Mouse (Mus musculus) intestine, embryonic 15.5 days (tissue): Measurements from ENCODE around the gene Sdf2l1. TPM values are rescaled to one million over a fixed set of nuclear protein-coding genes. Genes with fewer than 3 reads are reported as not detected.
A peak's percentile ranks its signal among the peaks of the same experiment; 100 is the strongest.

Experiments used
- ATAC-seq: fragments of 200-750 bp; cut with Nextera tagmentation; 2 replicates; pipeline ENCODE4 v1.8.0; 2017; ENCODE audit warnings: moderate TSS enrichment, moderate library complexity
- H3K27ac ChIP-seq: fragments of 300-500 bp; sonication (generic); 2 replicates; pipeline ENCODE4 v1.5.1; 2015; ENCODE audit warnings: mild to moderate bottlenecking, inconsistent platforms
- H3K27me3 ChIP-seq: fragments of 300-500 bp; sonication (generic); replicated peaks from 2 replicates; pipeline ENCODE4 v1.6.1; 2015; ENCODE audit warnings: inconsistent platforms
- H3K36me3 ChIP-seq: fragments of 300-500 bp; sonication (generic); 2 replicates; pipeline ENCODE4 v1.6.1; 2015; ENCODE audit warnings: inconsistent platforms
- H3K4me1 ChIP-seq: fragments of 300-500 bp; sonication (generic); replicated peaks from 2 replicates; pipeline ENCODE4 v1.6.1; 2015; ENCODE audit warnings: inconsistent platforms
- H3K4me2 ChIP-seq: fragments of 300-500 bp; sonication (generic); replicated peaks from 2 replicates; pipeline ENCODE4 v1.6.1; 2015; ENCODE audit warnings: mild to moderate bottlenecking, inconsistent platforms
- H3K4me3 ChIP-seq: fragments of 300-500 bp; sonication (generic); replicated peaks from 2 replicates; pipeline ENCODE4 v1.5.1; 2015; ENCODE audit warnings: inconsistent platforms
- H3K9ac ChIP-seq: fragments of 300-500 bp; sonication (generic); 2 replicates; pipeline ENCODE4 v1.6.1; 2015; ENCODE audit warnings: inconsistent platforms
- H3K9me3 ChIP-seq: fragments of 300-500 bp; sonication (generic); 2 replicates; pipeline ENCODE4 v1.6.1; 2016; ENCODE audit warnings: inconsistent platforms
- WGBS: fragments of 180-500 bp; shearing (Covaris S2); methylation state at CpG from one replicate; pipeline ENCODE4 v1.1.7; 2015; 5-methylcytosine and 5-hydroxymethylcytosine counted together
- polyA plus RNA-seq: library from polyadenylated mRNA; unstranded; fragments of >200 nt; fragmentation: Nextera tagmentation; extraction: Ambion mirVana; gene quantifications from 2 replicates; pipeline ENCODE4 v1.2.1, GENCODE M21; 2015

The Sdf2l1 gene
- polyA plus RNA-seq, 1 experiment from 2014 or later = 134 TPM

DNA sequence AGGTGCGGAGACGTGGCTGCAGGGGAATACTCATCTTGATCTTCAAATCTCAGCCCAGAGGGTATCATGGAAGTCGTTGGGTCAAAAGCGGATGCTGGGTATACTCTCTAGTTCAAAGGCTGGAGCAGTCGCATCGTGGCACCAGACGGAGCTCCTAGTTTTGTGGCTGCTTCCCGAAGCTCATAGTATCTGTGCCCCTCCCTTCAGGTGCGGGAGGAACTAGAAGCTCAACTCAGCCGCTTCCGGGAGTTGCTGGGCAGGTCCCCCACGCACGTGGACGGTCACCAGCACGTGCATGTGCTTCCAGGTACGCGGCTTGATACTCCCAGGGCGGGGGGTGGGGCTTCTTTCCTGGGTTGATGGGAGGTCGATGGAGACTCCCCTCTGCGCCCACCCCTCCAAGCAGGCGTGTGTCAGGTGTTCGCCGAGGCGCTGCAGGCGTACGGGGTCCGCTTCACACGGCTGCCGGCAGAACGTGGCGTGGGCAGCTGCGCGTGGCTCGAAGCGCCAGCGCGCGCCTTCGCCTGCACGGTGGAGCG lies 15.3 kb upstream of the Sdf2l1 start:
- H3K36me3 ChIP-seq = no peaks in the 10 kb centered on the region
- H3K4me2 ChIP-seq = peak overlapping the region; percentile 94
- ATAC-seq = peak; percentile 50
- H3K27ac ChIP-seq = peak overlapping the region; percentile 75
- peaks cover 17% of the 10 kb centered on the region for H3K4me1 ChIP-seq
- no peaks in the 10 kb centered on the region for H3K9me3 ChIP-seq
- peak overlapping the region; percentile 57 for H3K9ac ChIP-seq
- H3K4me3 ChIP-seq = peak overlapping the region; percentile 64
- no peaks in the 10 kb centered on the region for H3K27me3 ChIP-seq
- under 1% methylated on average over 41 of the region's 41 CpGs for WGBS

DNA sequence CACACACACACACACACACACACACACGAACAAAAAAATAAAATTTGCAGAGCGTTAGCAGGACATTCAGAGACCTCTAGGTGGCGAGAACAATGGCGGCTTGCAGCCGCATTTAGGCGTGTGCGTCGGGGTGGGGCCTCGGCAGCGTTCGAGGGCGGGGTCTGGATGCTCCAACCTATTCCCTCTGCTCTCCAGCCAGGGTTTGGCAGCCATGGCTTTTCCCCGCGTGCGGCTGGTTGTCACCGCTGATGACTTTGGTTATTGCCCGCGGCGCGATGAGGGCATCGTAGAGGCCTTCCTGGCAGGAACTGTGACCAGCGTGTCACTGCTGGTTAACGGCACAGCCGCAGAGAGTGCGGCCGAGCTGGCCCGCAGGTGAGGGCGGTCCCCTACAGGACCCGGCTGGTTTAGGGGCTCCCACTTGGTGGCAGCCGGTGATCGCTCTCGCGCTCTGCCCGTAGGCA lies 14.6 kb upstream of the Sdf2l1 start, which contains the start of gene Ccdc116:
TSS of gene Ccdc116 (minus strand) at position 458 of the 464 bp plus-strand sequence.
- Histone ChIP-seq H3K4me2 (peak within 1 kb of the TSS; percentile 94), H3K9ac (peak within 1 kb of the TSS; percentile 57), H3K27ac (peak within 1 kb of the TSS; percentile 75), H3K36me3 (no peaks in the 10 kb centered on the region), H3K4me3 (peak within 1 kb of the TSS; percentile 64), H3K9me3 (no peaks in the 10 kb centered on the region), H3K27me3 (no peaks in the 10 kb centered on the region), H3K4me1 (peaks cover 17% of the 10 kb centered on the region)
- ATAC-seq = peak; percentile 79
- WGBS = under 1% methylated on average over 34 of the region's 34 CpGs

DNA sequence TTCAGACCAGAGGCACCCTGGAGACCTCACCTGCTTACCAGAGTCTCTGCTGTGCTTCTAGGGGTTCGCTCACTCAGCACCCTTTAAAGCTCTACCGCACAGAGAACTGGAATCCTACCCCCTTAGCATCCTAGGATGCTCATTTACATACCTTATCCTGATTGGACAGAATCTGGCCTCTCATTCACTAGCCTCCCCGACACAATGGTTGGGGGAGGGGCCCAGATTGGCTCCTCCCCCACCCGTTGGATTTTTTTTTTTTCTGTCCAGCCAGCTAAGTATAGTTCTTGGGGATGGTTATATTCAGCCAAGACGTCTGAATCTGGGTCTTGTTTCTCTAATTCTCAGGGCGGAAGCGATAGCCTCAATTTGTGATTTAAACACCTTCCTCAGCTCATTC lies 12.2 kb upstream of the Sdf2l1 start, which contains the start of gene Ydjc:
TSS of gene Ydjc (plus strand) at position 283 of the 400 bp plus-strand sequence.
- no peaks in the 10 kb centered on the region for H3K9me3 ChIP-seq
- no peak within 1 kb of the TSS for H3K9ac ChIP-seq
- no peaks in the 10 kb centered on the region for H3K36me3 ChIP-seq
- no peak within 1 kb of the TSS for H3K27ac ChIP-seq
- peaks cover 17% of the 10 kb centered on the region for H3K4me1 ChIP-seq
- 26% methylated on average over 7 of the region's 7 CpGs for WGBS
- no peak within 1 kb of the TSS for H3K4me3 ChIP-seq
- no peaks in the 10 kb centered on the region for H3K27me3 ChIP-seq
- no peak for ATAC-seq
- H3K4me2 ChIP-seq = no peak within 1 kb of the TSS

GRCm38 (mm10) chr16:17137355-17137754 lies 5.2 kb upstream of the Sdf2l1 start:
- H3K36me3 ChIP-seq = no peaks in the 10 kb centered on the region
- no peak for ATAC-seq

DNA sequence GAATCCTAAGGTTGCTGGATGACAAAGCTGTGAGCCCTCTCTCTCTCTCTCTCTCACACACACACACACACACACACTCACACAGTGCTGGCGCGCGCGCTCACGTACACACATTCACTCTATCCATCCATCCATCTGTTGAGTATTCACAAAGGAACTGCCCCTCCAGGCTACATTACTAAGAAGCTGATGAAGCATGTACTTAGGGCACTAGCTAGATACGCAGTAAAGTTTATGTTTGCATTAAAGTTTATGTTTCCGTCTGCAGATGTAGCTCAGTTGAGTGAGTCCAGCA lies 670 bp upstream of the Sdf2l1 start:
- H3K4me3 ChIP-seq = peak overlapping the region; percentile 79
- peaks cover 9% of the 10 kb centered on the region for H3K4me1 ChIP-seq
- H3K36me3 ChIP-seq = no peaks in the 10 kb centered on the region
- peak overlapping the region; percentile 31; the same call in 1 of the 2 replicates for H3K9ac ChIP-seq
- H3K9me3 ChIP-seq = no peaks in the 10 kb centered on the region
- 18% methylated on average over 7 of the region's 7 CpGs for WGBS
- no peak overlapping the region for H3K27ac ChIP-seq
- peak overlapping the region; percentile 95 for H3K4me2 ChIP-seq
- ATAC-seq = no peak
- H3K27me3 ChIP-seq = no peaks in the 10 kb centered on the region

More at GRCm38 (mm10) chr16:17137355-17137754, 5.2 kb upstream of the Sdf2l1 start:
- Histone ChIP-seq H3K27ac (no peak overlapping the region), H3K9me3 (no peaks in the 10 kb centered on the region), H3K9ac (no peak overlapping the region), H3K4me2 (no peak overlapping the region), H3K4me3 (no peak overlapping the region), H3K27me3 (no peaks in the 10 kb centered on the region), H3K4me1 (0 out of 2 replicates have a peak, but pooled peaks cover 4% of the 10 kb centered on the region)
- 84% methylated on average over 15 of the region's 15 CpGs for WGBS

DNA sequence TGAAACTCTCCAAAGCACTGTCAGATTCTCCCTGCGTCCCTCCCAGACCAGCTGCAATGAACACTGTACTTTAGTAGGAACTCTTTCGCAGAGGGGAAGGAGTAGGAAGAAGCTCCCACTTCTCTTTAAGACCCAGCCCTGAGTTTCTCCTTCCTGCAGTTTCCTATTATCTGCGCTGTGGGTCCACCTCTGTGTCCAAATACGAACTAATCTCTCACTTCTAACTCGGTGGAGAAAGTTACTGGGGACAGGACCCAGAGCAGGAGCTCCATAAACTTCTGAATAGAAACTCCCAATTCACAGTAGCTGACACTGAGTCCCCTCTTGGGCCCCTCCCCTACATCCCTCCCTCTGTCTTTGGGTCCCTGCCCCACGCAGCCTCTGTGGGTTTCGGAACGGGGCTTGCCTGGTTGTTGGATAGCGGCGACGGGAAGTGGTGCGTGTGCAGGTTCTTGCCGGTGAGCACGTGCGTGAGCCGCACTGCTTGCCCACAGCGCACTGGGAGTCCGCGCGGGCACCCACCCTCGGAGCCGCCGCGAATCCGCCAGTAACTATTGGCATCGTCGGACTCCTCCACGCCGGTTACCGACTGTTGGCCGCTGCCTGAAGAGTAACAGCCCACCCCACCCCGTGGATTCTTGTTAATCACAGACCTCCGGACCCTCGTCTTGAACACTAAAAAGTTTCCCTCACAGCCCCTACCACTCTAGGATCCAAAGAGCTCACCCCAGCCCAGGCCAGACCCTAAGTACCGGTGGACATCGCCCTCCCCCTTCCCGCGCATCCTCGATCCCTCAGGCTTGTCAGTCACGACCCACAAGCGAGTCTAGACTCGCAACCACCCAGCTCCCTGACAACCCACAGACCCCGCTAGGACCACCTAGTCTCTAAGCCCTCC lies 743 bp downstream of the Sdf2l1 start:
- Histone ChIP-seq H3K9me3 (no peaks in the 10 kb centered on the region), H3K4me1 (peaks cover 9% of the 10 kb centered on the region), H3K4me2 (peak overlapping the region; percentile 95), H3K4me3 (peak overlapping the region; percentile 79), H3K27ac (peak overlapping the region; percentile 74; the same call in 1 of the 2 replicates), H3K9ac (peak overlapping the region; percentile 81), H3K36me3 (no peaks in the 10 kb centered on the region), H3K27me3 (no peaks in the 10 kb centered on the region)
- no peak; the same call in 1 of the 2 replicates for ATAC-seq
- 3% methylated on average over 43 of the region's 43 CpGs for WGBS

DNA sequence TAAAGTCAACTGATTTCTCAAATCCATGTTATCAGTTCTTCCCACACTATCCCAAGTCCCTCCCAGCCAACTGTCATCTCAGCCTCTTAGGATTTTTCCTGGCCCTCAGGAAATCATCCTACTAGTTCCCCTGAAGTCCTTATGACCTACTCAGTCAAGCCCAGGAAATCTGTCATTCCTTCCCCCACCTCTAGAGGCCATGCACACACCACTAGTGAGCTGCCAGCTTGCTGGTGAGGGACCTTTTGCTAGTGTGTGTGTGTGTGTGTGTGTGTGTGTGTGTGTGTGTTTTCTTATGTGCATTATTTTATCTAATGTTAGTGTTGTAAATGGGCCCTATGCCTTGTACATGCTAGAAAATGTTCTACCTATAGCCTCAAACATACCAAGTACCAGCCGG lies 4.9 kb downstream of the Sdf2l1 start:
- 100% methylated on average over 1 of the region's 1 CpGs for WGBS
- ATAC-seq = no peak

GRCm38 (mm10) chr16:17124871-17125520 lies 7.2 kb downstream of the Sdf2l1 start, which contains the start of gene 2610318N02Rik:
2610318N02Rik (minus strand) TSS chr16:17125167.
- Histone ChIP-seq H3K9ac (peak within 1 kb of the TSS; percentile 63), H3K4me2 (peak within 1 kb of the TSS; percentile 82), H3K4me3 (peak within 1 kb of the TSS; percentile 45), H3K27me3 (no peaks in the 10 kb centered on the region), H3K27ac (peak within 1 kb of the TSS; percentile 2), H3K9me3 (no peaks in the 10 kb centered on the region), H3K36me3 (no peaks in the 10 kb centered on the region; the same call in 1 of the 2 replicates), H3K4me1 (peaks cover 19% of the 10 kb centered on the region)
- under 1% methylated on average over 25 of the region's 25 CpGs for WGBS
- ATAC-seq = peak; percentile 96

More for the DNA sequence above, 4.9 kb downstream of the Sdf2l1 start:
- no peak overlapping the region for H3K4me3 ChIP-seq
- H3K4me1 ChIP-seq = peaks cover 24% of the 10 kb centered on the region
- no peak overlapping the region for H3K4me2 ChIP-seq
- no peak overlapping the region for H3K27ac ChIP-seq
- no peaks in the 10 kb centered on the region for H3K27me3 ChIP-seq
- no peak overlapping the region for H3K9ac ChIP-seq
- H3K9me3 ChIP-seq = no peaks in the 10 kb centered on the region
- H3K36me3 ChIP-seq = no peaks in the 10 kb centered on the region

DNA sequence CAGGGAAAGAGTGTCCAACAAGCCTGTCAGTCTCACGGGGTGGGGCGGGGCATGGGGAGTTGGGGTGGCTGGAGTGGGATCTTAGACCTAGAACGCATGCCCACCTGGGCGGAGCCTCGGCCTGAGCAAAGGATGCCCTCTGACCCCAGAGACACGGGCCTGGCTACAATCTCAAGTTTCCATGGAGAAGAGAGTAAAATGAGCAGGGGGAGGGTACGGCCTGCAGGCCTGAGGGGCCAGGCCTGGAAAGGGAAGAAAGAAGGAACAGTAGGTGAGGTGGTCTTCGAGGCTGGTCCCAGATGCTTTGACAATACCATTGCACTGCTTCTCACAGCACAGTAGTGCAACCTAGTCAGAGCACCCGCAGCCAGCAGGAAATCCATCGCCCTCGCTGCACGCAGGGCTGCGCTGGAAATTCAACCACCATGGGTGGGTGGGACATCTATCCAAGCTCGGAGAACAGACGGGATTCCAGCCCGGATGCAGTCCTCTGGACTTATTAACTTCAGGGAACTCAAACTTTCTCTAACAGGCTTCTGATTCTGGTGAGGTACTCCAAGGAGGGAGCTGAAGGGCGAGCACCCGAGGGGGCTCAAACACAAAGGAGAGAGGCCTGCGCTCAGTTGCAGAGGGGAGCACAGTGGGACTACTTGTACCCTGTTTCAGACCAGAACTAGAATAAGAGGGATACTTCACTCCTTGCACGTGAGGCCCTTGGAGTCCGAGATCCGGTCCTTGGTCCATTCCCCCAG lies 7.9 kb downstream of the Sdf2l1 start:
- peak overlapping the region; percentile 2 for H3K27ac ChIP-seq
- WGBS = 2% methylated on average over 22 of the region's 22 CpGs

GRCm38 (mm10) chr16:17121569-17121968 lies 10.6 kb downstream of the Sdf2l1 start:
- Histone ChIP-seq H3K9ac (no peak overlapping the region), H3K36me3 (peaks cover 4% of the 10 kb centered on the region; the same call in 1 of the 2 replicates)

More for the DNA sequence above, 7.9 kb downstream of the Sdf2l1 start:
- Histone ChIP-seq H3K9ac (peak overlapping the region; percentile 63), H3K4me1 (peaks cover 19% of the 10 kb centered on the region), H3K9me3 (no peaks in the 10 kb centered on the region), H3K27me3 (no peaks in the 10 kb centered on the region), H3K36me3 (no peaks in the 10 kb centered on the region; the same call in 1 of the 2 replicates), H3K4me2 (peak overlapping the region; percentile 82), H3K4me3 (peak overlapping the region; percentile 45)
- peak; percentile 52 for ATAC-seq

GRCm38 (mm10) chr16:17117309-17117799 lies 14.8 kb downstream of the Sdf2l1 start:
- no peaks in the 10 kb centered on the region for H3K27me3 ChIP-seq
- no peak for ATAC-seq
- H3K4me3 ChIP-seq = no peak overlapping the region
- WGBS = 88% methylated on average over 5 of the region's 5 CpGs
- no peak overlapping the region for H3K27ac ChIP-seq
- no peaks in the 10 kb centered on the region for H3K4me1 ChIP-seq
- H3K9me3 ChIP-seq = no peaks in the 10 kb centered on the region
- peaks cover 11% of the 10 kb centered on the region for H3K36me3 ChIP-seq
- H3K4me2 ChIP-seq = no peak overlapping the region
- H3K9ac ChIP-seq = no peak overlapping the region

More at GRCm38 (mm10) chr16:17121569-17121968, 10.6 kb downstream of the Sdf2l1 start:
- no peak for ATAC-seq
- Histone ChIP-seq H3K9me3 (no peaks in the 10 kb centered on the region), H3K27ac (no peak overlapping the region), H3K4me1 (peaks cover 19% of the 10 kb centered on the region), H3K4me3 (no peak overlapping the region), H3K27me3 (no peaks in the 10 kb centered on the region), H3K4me2 (no peak overlapping the region)
- 66% methylated on average over 14 of the region's 14 CpGs for WGBS
